Mouse (Mus musculus): ENCODE measurements around the gene Tctex1d2.

Tctex1d2 gene

GRCm38 (mm10) chr16:32469404-32470105, 50.1 kb downstream of the Tctex1d2 start:
- no peak for DNase-seq (ENCODE audit: low spot score)

DNA sequence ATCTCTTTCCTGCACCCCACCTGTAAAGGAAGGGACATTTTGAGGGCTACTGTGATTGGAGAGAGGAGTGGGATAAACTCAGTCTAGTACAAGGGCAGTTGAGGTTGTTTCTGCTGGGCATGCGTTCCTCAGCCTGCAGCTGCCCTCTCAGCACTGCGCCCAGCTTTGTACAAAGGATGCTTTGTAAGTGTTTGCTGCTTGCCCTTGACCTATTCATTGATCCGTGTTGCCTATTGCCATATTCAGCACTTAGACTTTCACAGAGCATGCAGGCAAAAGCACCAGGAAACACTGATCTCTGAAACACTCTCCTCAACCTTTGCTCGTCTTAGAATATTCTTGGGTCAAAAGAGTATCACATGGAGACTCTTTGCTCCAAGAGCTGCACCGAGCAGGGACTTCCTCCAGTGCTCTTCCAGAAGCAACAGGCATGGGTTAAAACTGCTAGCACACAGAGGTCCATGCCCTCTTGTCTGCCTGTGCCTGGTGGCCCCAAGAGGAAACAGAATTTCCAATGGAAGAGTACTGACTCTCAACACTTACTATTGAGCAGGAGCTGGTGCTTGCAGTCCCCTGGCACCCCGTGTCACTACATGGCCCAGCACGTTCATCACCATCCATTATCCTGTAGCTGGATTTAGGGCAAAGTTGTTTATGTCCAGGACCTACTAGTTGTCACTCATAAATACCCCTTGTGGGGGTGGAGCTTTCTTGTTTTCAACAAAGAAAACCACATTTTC, 52.9 kb downstream of the Tctex1d2 start:
- no peak for DNase-seq (ENCODE audit: low spot score)

GRCm38 (mm10) chr16:32477315-32477714, 57.8 kb downstream of the Tctex1d2 start:
- DNase-seq (ENCODE audit: low spot score), result no peak

Measured in testis, postnatal 14 days (tissue).